Mouse (Mus musculus) neural tube, embryonic 15.5 days (tissue): ENCODE data around the gene St6galnac4. TPM values are rescaled to one million over a fixed set of nuclear protein-coding genes. Genes with fewer than 3 reads are reported as not detected.

Experiments used
- ATAC-seq: fragments of 200-750 bp; cut with Nextera tagmentation; 2 replicates; pipeline ENCODE4 v1.8.0; 2017; ENCODE audit warnings: mild to moderate bottlenecking, moderate TSS enrichment, moderate library complexity; ENCODE audit not compliant: low FRiP score
- H3K27ac ChIP-seq: fragments of 300-500 bp; sonication (generic); replicated peaks from 2 replicates; pipeline ENCODE4 v1.5.1; 2015; ENCODE audit warnings: mild to moderate bottlenecking, inconsistent platforms
- H3K27me3 ChIP-seq: fragments of 300-500 bp; sonication (generic); replicated peaks from 2 replicates; pipeline ENCODE4 v1.6.1; 2015; ENCODE audit warnings: inconsistent platforms
- H3K36me3 ChIP-seq: fragments of 300-500 bp; sonication (generic); 2 replicates; pipeline ENCODE4 v1.6.1; 2015; ENCODE audit warnings: inconsistent platforms
- H3K4me1 ChIP-seq: fragments of 300-500 bp; sonication (generic); 2 replicates; pipeline ENCODE4 v1.6.1; 2015; ENCODE audit warnings: inconsistent platforms
- H3K4me2 ChIP-seq: fragments of 300-500 bp; sonication (generic); 2 replicates; pipeline ENCODE4 v1.6.1; 2015; ENCODE audit warnings: inconsistent platforms, mild to moderate bottlenecking, moderate library complexity
- H3K4me3 ChIP-seq: fragments of 300-500 bp; sonication (generic); replicated peaks from 2 replicates; pipeline ENCODE4 v1.5.1; 2015; ENCODE audit warnings: mild to moderate bottlenecking, inconsistent platforms
- H3K9ac ChIP-seq: fragments of 300-500 bp; sonication (generic); replicated peaks from 2 replicates; pipeline ENCODE4 v1.6.1; 2015; ENCODE audit warnings: mild to moderate bottlenecking, inconsistent platforms
- H3K9me3 ChIP-seq: fragments of 300-500 bp; sonication (generic); replicated peaks from 2 replicates; pipeline ENCODE4 v1.6.1; 2016; ENCODE audit warnings: inconsistent platforms
- WGBS: fragments of 180-500 bp; shearing (Covaris S2); methylation state at CpG from one replicate; pipeline ENCODE4 v1.1.7; 2015; ENCODE audit warnings: mixed read lengths; 5-methylcytosine and 5-hydroxymethylcytosine counted together
- polyA plus RNA-seq: library from polyadenylated mRNA; unstranded; fragments of >200 nt; fragmentation: Nextera tagmentation; extraction: Ambion mirVana; gene quantifications from 2 replicates; pipeline ENCODE4 v1.2.1, GENCODE M21; 2015

Gene St6galnac4
- polyA plus RNA-seq, 1 experiment from 2014 or later: 43.9 TPM

DNA sequence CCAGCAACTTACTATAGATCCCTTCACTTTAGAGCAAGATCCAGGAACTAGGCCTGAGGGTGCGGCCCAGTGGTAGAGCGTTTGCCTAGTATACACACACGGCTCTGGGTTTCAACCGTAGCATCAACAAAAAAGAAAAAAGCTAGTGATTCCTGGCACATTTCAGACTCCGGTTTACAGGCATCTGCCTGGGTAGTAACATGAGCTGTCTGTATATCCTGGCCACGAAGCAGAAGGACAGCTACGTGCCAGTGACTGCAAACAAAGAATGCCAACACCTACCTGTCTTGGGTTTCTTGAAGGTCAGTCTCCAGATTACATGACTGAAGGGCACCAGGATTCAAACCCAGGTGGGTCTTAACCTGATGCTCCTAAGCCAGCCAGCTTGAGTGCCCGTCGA is 37.7 kb upstream of the St6galnac4 start:
- H3K27ac ChIP-seq: no peak overlapping the region
- no peaks in the 10 kb centered on the region for H3K36me3 ChIP-seq
- H3K9ac ChIP-seq: no peak overlapping the region
- H3K4me3 ChIP-seq: no peak overlapping the region
- 91% methylated on average over 9 of the region's 9 CpGs for WGBS
- no peaks in the 10 kb centered on the region for H3K27me3 ChIP-seq
- ATAC-seq: no peak
- H3K4me2 ChIP-seq: no peak overlapping the region
- H3K4me1 ChIP-seq: peaks cover 7% of the 10 kb centered on the region; the same call in 1 of the 2 replicates
- no peaks in the 10 kb centered on the region for H3K9me3 ChIP-seq

DNA sequence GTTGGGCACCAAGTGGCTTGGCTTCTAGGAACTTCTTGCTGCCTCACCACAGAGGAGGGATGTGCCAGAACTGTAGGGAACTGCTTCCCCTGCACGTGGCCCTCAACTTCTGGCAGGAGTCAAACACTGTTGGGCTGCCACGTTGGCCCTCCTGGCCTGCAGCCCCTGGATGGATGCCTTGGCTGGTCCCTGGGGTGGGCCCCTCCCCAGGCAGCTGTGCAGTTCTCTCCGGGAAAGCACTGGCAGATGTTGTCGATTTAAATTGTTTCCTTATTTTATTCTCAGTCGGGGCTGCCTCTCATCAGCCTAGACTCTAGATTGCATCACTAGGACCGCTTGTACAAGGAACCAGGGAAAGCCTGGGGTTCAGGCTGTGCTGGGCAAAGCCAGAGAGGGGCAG is 37.1 kb upstream of the St6galnac4 start:
- no peak overlapping the region for H3K9ac ChIP-seq
- no peaks in the 10 kb centered on the region for H3K27me3 ChIP-seq
- no peak overlapping the region for H3K4me3 ChIP-seq
- H3K4me1 ChIP-seq: peaks cover 7% of the 10 kb centered on the region; the same call in 1 of the 2 replicates
- no peak overlapping the region for H3K4me2 ChIP-seq
- no peaks in the 10 kb centered on the region for H3K36me3 ChIP-seq
- WGBS: 64% methylated on average over 6 of the region's 6 CpGs
- H3K27ac ChIP-seq: no peak overlapping the region
- ATAC-seq: no peak
- H3K9me3 ChIP-seq: no peaks in the 10 kb centered on the region

DNA sequence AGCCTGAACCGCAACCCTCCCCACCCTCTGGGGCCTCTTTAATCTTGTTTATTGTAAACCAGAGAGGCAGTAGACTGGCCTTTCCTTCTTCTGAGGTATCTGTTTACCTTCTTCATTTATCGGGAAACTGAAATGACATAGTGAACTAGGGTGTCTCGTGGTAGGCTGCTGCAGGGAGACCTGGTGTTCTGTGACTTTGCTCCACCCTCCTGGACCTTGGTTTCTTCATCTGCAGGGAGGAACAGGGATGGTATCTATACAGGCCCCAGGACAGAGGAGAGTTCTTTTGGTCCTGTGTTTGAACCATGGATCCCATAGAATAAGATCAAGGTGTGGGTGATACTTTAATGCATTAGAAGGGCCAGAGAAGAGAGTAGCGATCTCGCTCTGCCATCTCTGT is 35.7 kb upstream of the St6galnac4 start:
- ATAC-seq: no peak
- no peak overlapping the region for H3K27ac ChIP-seq
- H3K4me1 ChIP-seq: peaks cover 15% of the 10 kb centered on the region
- no peaks in the 10 kb centered on the region for H3K27me3 ChIP-seq
- H3K9me3 ChIP-seq: no peaks in the 10 kb centered on the region
- H3K9ac ChIP-seq: no peak overlapping the region
- 85% methylated on average over 5 of the region's 5 CpGs for WGBS
- no peak overlapping the region for H3K4me2 ChIP-seq
- H3K36me3 ChIP-seq: no peaks in the 10 kb centered on the region
- no peak overlapping the region for H3K4me3 ChIP-seq

DNA sequence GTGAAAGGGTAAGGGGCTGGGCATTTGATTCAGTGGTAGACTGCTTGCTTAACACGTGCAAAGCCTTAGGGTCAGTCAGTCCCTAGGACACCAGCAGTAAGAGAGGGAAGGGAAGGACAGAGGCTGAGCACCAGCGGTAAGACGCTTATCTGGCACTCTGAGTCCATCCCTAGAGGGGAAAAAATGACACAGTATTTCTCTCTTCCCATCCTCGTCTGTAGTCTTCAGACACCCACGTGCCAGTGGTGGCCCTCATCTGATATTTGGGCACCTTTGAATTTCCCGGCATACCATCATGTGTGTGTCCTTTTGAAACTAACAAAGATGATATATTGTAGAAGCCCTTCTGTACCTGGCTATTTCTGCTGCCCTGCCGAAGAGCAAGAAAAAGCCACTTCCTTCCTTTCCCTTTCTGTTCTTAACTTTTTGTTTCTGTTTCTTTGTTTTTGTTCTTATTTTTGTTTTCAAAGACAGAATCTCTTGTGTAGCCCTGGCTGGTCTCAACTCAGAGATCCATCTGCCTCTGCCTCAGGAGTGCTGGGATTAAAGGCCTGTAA is 33.2 kb upstream of the St6galnac4 start:
- no peak for ATAC-seq
- Histone ChIP-seq H3K27ac (no peak overlapping the region), H3K9ac (no peak overlapping the region), H3K4me3 (no peak overlapping the region), H3K27me3 (no peaks in the 10 kb centered on the region), H3K4me2 (no peak overlapping the region), H3K4me1 (peaks cover 29% of the 10 kb centered on the region), H3K9me3 (no peaks in the 10 kb centered on the region), H3K36me3 (no peaks in the 10 kb centered on the region)
- WGBS: 75% methylated on average over 7 of the region's 7 CpGs

DNA sequence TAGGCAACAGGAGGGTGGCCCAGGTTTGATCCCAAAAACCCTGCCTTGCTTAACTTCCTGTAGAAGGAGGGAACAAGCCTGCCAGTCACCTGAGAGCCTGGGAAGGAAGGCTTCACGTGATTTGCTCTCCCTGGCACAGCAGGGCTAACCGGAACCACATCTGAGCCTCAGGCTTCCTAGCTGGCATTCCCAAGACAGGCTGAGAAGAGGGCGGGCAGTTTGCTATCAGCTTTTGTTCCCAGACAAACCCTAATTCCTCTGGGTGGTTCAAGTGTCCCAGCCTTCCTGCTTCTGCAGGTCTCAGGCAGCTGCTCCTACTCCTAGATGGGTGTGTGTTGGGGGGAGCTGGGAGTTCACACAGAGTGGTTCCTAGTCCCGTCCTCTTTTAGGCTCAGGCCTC is 31.4 kb upstream of the St6galnac4 start:
- Histone ChIP-seq H3K27me3 (no peaks in the 10 kb centered on the region), H3K4me1 (peaks cover 34% of the 10 kb centered on the region), H3K9ac (no peak overlapping the region), H3K4me2 (no peak overlapping the region), H3K27ac (0 out of 2 replicates have a peak overlapping the region, but pooled peaks have one; percentile 13), H3K4me3 (no peak overlapping the region), H3K9me3 (no peaks in the 10 kb centered on the region), H3K36me3 (no peaks in the 10 kb centered on the region)
- 37% methylated on average over 4 of the region's 4 CpGs for WGBS
- no peak for ATAC-seq

DNA sequence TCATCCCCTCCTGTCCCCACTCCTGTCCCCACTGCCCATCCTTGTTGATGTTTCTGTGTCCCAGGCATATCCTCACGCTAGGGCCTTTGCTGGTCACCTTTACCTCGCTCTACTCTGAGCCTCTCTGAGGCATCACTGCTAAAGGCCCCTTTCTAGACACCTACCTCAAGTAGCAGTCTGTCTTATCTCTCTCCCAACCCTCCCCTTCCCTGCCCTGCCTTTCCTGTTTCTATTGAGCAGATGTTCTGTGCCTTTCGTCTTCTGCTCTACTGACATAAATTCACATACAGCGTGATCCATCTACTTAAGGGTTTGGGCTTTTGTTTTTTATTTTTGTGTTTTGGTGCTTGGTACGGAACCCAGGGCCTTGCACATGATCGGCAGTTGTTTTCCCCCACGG is 30.9 kb upstream of the St6galnac4 start:
- Histone ChIP-seq H3K4me2 (no peak overlapping the region), H3K4me3 (no peak overlapping the region), H3K9ac (no peak overlapping the region), H3K9me3 (no peaks in the 10 kb centered on the region), H3K27ac (peak overlapping the region; percentile 28; the same call in 1 of the 2 replicates), H3K27me3 (no peaks in the 10 kb centered on the region), H3K4me1 (peaks cover 34% of the 10 kb centered on the region), H3K36me3 (no peaks in the 10 kb centered on the region)
- ATAC-seq: no peak
- 70% methylated on average over 7 of the region's 7 CpGs for WGBS

DNA sequence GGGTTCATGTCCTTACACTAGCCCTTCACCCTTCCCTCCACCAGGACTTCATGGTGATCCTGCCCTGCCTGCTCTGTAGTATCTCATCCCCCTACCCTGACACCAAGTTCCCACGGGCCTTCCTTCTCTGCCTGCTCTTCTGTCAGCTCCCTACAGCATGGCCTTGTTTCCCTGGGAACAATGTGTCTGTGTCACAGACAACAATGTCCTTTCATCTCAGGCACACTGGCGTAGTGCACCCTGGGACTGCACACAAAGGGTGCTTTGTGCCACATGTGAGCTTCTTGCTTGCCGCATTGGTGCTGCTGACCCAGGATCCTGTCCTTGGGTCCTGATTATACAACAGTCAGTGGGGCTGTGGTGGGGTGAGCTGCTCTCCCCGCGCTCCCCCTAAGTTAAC is 27.3 kb upstream of the St6galnac4 start:
- ATAC-seq: peak; percentile 78; the same call in 1 of the 2 replicates
- peaks cover 34% of the 10 kb centered on the region for H3K4me1 ChIP-seq
- H3K9ac ChIP-seq: no peak overlapping the region

DNA sequence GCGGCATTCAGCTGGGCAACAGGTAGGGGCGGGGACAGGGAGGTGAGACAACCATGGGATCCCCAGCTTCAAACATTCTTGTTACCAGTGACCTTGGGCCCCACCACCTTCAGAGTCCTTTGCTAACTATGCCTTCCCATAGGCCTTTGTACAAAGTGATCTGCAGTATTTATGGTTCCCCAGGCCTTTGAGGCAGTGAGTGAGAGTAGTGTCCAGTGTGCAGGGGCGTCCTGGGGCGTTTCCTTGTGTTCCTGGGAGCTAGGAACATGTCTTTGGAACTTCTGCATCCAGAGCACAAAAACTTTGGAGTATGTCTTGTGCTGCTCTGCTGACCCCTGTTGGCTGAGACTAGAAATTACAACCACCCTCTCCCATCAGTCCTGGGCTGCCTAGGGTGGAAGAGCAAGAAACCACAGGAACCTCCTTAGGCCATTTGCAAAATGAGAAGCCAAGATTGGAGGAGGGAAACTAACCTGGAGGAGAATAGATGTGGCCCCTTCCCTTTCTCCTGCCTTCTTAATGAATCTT is 20.3 kb upstream of the St6galnac4 start:
- no peaks in the 10 kb centered on the region for H3K27me3 ChIP-seq
- peaks cover 10% of the 10 kb centered on the region for H3K4me1 ChIP-seq
- H3K9ac ChIP-seq: no peak overlapping the region
- H3K9me3 ChIP-seq: no peaks in the 10 kb centered on the region
- no peak overlapping the region for H3K4me3 ChIP-seq
- H3K36me3 ChIP-seq: peaks cover 53% of the 10 kb centered on the region
- H3K27ac ChIP-seq: no peak overlapping the region
- no peak overlapping the region for H3K4me2 ChIP-seq
- 47% methylated on average over 4 of the region's 4 CpGs for WGBS
- no peak for ATAC-seq

More for the DNA sequence above, 27.3 kb upstream of the St6galnac4 start:
- 18% methylated on average over 5 of the region's 5 CpGs for WGBS
- peak overlapping the region; percentile 68 for H3K27ac ChIP-seq
- H3K4me3 ChIP-seq: no peak overlapping the region
- H3K4me2 ChIP-seq: peak overlapping the region; percentile 19; the same call in 1 of the 2 replicates
- peaks cover 24% of the 10 kb centered on the region for H3K36me3 ChIP-seq
- H3K27me3 ChIP-seq: no peaks in the 10 kb centered on the region
- no peaks in the 10 kb centered on the region for H3K9me3 ChIP-seq

DNA sequence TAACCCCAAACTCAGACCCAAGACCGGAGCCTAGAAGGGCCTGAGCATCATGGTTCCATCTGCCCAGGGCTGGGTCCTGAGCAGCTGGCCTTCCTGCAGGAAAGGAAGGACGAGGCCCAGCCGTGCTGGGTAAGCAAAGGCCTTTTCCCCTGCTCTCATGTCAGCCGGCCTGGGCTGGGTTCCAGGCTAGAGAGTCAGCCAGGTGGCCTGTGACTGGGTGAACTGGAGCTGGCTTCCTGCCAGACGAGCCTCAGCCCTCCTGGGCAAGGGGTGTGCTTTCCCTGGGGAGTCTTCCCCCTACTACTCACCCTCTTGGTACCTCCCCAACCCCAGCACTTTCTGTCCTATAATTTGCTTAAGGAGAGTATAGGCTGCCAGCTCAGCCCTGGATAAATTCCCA is 18.7 kb upstream of the St6galnac4 start:
- Histone ChIP-seq H3K9me3 (no peaks in the 10 kb centered on the region), H3K4me3 (no peak overlapping the region), H3K4me1 (peaks cover 22% of the 10 kb centered on the region), H3K27me3 (no peaks in the 10 kb centered on the region), H3K36me3 (peaks cover 47% of the 10 kb centered on the region), H3K27ac (no peak overlapping the region), H3K4me2 (no peak overlapping the region), H3K9ac (no peak overlapping the region)
- no peak for ATAC-seq
- WGBS: 79% methylated on average over 5 of the region's 5 CpGs

DNA sequence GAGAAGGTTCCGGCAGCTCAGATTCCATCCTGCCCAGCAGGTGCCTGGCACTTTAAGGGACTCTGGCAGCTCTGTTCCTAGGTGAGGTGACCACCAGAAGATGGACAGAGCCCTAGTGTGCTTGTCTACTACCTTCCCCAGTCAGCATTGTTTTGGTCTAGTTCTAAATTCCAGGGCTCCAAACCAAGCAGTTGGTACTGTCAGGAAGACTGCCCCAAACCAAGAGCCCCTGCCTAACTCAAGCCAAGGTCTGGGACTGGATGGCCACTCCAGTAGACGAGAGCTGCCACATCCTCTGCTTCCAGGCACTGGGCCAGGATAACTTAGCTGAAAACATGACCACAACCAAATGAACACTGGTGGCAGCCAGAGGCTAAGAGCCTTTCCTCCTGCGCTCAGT is 18.0 kb upstream of the St6galnac4 start:
- H3K9ac ChIP-seq: no peak overlapping the region
- no peaks in the 10 kb centered on the region for H3K27me3 ChIP-seq
- WGBS: 93% methylated on average over 3 of the region's 3 CpGs
- no peak for ATAC-seq
- H3K27ac ChIP-seq: no peak overlapping the region
- no peak overlapping the region for H3K4me2 ChIP-seq
- no peaks in the 10 kb centered on the region for H3K9me3 ChIP-seq
- peaks cover 41% of the 10 kb centered on the region for H3K36me3 ChIP-seq
- H3K4me1 ChIP-seq: peaks cover 22% of the 10 kb centered on the region
- H3K4me3 ChIP-seq: no peak overlapping the region

DNA sequence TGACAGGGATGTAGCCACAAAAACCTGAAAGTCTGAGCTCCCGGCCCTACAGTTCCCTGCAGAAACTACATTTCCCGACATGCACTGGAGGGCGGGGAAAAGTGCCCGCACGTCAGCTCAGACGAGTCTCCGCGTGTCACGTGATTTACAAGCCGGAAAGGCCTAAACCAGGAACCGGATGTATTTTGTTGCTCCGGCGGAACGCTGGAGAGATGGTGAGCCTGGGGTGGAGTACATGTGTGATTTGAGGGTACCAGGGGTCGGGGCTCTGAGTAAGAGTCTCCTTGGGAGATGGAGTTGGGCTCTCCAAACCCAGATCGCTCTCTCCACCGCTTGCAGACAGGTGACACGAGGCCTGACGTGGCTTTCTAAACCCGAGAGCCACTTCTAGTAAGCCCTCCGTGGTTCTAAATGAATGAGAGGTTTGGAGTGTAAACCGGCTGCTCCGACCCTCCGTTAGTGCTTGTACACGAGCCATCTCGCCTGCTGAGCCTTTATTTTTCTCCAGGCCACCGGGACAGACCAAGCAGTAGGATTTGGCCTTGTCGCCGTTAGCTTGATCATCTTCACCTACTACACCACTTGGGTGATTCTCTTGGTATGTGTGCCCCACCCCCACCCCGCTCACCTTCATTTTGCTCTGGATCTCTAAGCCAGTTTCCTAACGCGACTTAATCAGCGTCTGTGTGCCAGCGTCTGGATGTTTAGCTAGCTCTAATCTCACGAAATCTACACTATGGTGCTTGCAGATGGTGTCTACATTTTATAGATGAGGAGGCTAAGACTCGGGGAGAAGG is 16.0 kb upstream of the St6galnac4 start, which contains the start of gene Dpm2:
Gene Dpm2 (plus strand): TSS at position 161 of the 797 bp plus-strand sequence.
- Histone ChIP-seq H3K4me3 (peak within 1 kb of the TSS; percentile 84), H3K27ac (peak within 1 kb of the TSS; percentile 61), H3K4me1 (peaks cover 36% of the 10 kb centered on the region), H3K9me3 (no peaks in the 10 kb centered on the region), H3K36me3 (peaks cover 27% of the 10 kb centered on the region), H3K27me3 (no peaks in the 10 kb centered on the region), H3K9ac (peak within 1 kb of the TSS; percentile 72), H3K4me2 (peak within 1 kb of the TSS; percentile 92)
- 3% methylated on average over 36 of the region's 36 CpGs for WGBS
- ATAC-seq: peak; percentile 84

DNA sequence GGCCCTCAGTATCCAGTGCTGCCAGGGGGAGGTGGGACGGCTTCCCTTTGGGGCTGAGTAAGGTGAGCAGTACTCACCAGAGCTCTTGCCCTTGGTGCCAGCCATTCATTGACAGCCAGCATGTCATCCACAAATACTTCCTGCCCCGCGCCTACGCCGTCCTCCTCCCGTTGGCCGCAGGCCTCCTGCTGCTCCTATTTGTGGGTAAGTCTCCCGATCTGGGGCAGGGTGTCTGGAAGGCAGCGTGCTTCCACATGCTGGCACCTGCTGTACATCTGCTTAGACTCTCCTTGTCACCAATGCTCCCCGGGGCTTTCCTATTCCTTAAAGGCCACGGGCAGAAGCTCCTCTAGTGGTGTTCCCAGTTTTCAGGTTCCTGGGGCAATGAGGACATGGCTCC is 14.7 kb upstream of the St6galnac4 start:
- ATAC-seq: no peak
- Histone ChIP-seq H3K9ac (no peak overlapping the region), H3K4me1 (peaks cover 41% of the 10 kb centered on the region), H3K27ac (no peak overlapping the region), H3K4me2 (peak overlapping the region; percentile 92), H3K9me3 (no peaks in the 10 kb centered on the region), H3K4me3 (peak overlapping the region; percentile 84; the same call in 1 of the 2 replicates), H3K27me3 (no peaks in the 10 kb centered on the region), H3K36me3 (peaks cover 16% of the 10 kb centered on the region)
- WGBS: 93% methylated on average over 11 of the region's 11 CpGs
